Mouse (Mus musculus): ENCODE data around the gene Jak2.

The Jak2 gene

GRCm38 (mm10) chr19:29297366-29297765 is 45.7 kb downstream of the Jak2 start:
- in situ Hi-C loops (cut with MboI, MseI), result loop anchor here (25.0 kb wide), 1 partner anchor 1885 kb away; no protein-coding TSS in a partner anchor

DNA sequence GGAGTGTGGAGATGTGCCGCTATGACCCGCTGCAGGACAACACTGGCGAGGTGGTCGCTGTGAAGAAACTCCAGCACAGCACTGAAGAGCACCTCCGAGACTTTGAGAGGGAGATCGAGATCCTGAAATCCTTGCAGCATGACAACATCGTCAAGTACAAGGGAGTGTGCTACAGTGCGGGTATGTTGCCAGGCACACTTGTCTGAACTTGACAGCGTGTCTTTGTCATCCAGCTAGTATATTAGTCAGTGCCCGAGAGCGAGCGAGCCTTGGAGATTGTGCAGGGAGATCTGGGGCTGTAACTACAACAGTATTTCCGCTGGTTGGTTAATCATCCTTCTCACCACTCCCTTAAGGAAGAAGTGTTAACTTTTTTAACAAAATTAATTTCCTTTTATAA is 49.3 kb downstream of the Jak2 start:
- in situ Hi-C loops (cut with MboI, MseI), result no loop called here

- in situ Hi-C loops (cut with MboI, MseI), result no loop called here
Observed at GRCm38 (mm10) chr19:29302119-29302518, 50.5 kb downstream of the Jak2 start.

GRCm38 (mm10) chr19:29308832-29309231 is 57.2 kb downstream of the Jak2 start:
- in situ Hi-C loops (cut with MboI, MseI), result no loop called here

DNA sequence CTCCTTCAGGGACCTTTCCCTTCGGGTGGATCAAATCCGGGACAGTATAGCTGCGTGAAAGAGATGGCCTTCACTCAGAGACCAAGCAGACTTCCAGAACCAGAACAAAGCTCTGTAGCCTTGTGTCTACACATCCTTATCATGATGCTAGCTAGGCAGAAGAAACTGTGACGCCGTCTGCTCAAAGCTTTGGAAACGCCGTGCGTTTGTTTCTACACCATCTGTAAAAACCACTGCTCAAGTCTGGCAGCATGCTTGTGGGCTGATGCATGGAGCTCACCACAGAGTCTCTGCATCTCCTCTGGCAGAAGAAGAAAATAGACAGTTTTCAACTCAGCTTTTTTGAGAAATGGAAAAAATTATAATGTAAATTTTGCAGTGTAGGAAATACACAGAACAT is 60.2 kb downstream of the Jak2 start:
- in situ Hi-C loops (cut with MboI, MseI), result loop anchor here (5.0 kb wide), 1 partner anchor 34 kb away; no protein-coding TSS in a partner anchor

- in situ Hi-C loops (cut with MboI, MseI), result loop anchor here (5.0 kb wide), 1 partner anchor 35 kb away; no protein-coding TSS in a partner anchor
Observed at GRCm38 (mm10) chr19:29312661-29313060, 61.0 kb downstream of the Jak2 start.

DNA sequence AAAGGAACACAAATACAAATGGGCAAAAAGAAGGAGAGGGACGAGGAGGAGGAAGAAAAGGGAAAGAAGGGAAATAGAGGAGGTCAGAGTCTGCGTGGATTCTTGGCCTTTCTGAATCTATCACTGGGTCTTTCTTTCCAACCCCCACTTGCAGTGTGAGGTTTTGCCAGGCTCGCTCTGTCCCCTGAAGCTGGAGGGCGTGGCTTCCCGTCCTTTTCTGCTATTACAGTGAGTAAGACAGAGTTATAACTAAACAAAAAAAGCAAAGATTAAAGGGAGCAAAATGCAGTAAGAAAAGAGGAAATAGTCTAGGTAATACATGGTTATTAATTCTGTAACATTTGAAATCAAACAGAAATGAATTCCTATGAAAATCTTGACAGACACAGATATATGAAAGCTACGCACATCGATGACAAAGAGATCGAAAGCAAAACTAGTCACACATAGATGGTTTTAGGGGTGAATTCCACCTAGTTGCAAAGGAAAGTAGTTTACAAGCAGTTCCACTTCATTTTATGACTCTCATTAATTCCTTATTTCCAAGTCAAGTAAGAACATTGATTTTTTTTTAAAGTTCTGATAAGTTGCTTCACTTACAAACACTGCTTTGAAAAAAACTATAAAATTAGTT is 71.9 kb downstream of the Jak2 start:
- in situ Hi-C loops (cut with MboI, MseI), result no loop called here

GRCm38 (mm10) chr19:29325053-29325851 is 73.6 kb downstream of the Jak2 start, which contains the start of gene Insl6:
Gene Insl6 (minus strand): TSS chr19:29325356.
- in situ Hi-C loops (cut with MboI, MseI), result no loop called here

GRCm38 (mm10) chr19:29325852-29326180 is 74.2 kb downstream of the Jak2 start:
- in situ Hi-C loops (cut with MboI, MseI), result no loop called here

DNA sequence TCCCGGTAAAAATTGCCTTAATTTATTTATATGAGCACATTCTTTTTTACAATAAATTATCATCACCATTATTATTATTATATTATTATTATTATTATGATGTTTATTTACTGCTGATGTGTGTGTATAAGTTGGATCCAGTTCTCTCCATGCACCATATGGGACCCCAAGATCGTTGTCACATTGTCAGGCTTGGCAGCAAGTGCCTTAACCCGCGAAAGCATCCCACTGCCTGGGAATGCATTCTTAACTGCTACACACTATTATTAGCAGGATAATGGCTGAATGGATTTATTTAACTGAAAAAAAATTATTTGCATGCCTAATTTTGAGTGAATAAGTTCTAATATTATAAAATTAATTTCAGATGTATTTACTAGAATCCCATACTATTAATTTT is 74.8 kb downstream of the Jak2 start:
- in situ Hi-C loops (cut with MboI, MseI), result no loop called here

DNA sequence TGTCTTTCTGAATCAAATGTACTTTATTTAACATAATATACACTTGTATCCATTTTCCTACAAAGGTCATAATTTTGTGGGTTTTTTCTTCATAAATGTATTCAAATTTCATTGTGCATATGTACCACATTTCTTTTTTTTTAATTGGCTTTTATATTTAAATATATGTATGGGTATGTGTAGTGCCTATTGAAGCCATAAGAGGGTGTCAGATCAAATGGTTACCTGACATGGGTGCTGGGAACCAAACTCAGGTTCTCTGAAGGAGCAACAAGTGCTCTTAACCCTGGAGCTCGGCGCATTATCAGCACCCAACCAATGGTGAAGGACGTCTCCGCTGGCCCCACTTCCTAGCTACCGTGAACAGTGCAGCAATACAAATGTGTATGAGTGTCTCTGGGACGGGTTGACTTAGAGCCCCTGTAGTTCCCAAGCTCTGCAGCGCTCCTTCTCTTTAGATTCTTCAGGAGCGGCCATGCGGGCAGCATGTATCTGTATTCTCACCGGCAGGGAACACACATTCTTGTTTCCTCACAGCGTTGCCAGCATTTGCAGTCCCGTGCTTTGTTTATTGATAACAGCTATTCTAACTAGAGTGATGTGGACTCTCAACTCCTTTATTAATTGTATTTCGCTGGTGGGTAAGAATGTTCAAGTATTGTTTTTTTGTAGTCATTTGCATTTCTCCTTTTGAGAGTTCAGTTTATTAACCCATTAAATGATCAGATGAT is 75.4 kb downstream of the Jak2 start:
- in situ Hi-C loops (cut with MboI, MseI), result no loop called here

DNA sequence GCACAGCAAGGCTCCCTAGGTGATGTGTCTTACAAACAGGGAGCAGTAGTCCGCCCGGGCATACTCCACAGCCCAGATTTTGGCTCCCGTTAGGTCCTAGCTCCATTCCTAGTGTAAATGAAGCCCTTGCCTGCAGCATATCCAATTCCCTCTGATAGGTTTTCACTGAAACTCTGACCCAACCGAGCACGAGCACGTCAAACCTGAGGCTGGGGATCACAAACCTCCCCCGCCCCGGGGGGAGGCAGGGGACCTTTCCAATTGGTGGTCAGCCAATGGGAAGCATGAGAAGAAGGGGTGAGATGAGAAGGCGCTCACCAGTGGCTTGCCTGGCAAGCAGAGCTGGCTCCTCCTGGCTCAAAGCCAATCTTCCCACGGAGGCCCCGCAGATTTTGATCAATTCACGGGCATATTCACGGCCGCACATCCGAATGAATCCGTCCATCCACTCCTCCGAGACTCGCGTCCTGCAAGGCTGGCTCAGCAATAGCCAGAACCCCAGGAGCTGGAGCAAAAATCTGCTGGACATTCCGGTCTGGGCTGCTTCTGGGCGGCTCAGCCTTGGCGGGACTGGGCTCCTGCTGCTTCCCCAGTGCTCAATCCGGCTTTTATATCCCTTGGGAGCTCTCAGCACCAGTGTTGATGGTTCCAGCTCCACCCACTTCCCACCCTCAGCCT is 82.6 kb downstream of the Jak2 start, which contains the start of gene Rln1:
Rln1 (minus strand) TSS at position 603 of the 678 bp plus-strand sequence.
- in situ Hi-C loops (cut with MboI, MseI), result no loop called here

DNA sequence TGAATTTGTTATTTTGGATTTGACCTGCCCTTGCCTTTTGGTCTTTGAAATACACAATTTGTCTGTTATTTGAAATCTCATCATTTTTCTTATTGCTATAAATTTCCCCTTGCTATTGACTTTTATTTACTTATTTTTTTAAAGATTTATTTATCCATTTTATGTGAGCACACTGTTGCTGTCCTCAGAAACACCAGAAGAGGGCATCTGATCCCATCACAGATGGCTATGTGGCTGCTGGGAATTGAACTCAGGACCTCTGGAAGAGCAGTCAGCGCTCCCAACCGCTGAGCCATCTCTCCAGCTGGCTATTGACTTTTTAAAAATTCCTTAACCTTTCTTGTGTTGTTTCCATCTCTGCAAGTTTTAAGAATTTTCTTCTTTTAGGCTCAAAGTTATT is 85.0 kb downstream of the Jak2 start:
- in situ Hi-C loops (cut with MboI, MseI), result no loop called here

DNA sequence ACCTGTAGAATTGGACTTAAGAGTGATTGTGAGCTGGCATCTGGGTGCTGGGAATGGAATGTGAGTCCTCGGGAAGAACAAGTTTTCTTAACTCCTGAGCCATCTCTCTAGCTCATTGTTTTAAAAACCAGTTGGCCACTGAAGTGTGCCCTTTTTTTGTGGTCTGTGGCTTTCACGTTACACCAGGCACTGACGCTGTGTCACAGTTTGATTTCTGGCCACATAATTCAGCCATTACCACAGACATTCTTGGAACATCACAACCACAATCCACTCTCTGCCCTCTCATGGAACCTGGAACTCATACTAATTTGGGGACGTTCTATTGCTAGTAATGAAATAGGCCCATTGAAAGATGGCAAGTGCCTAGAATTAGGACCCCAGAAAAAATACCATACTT is 89.4 kb downstream of the Jak2 start:
- in situ Hi-C loops (cut with MboI, MseI), result no loop called here

DNA sequence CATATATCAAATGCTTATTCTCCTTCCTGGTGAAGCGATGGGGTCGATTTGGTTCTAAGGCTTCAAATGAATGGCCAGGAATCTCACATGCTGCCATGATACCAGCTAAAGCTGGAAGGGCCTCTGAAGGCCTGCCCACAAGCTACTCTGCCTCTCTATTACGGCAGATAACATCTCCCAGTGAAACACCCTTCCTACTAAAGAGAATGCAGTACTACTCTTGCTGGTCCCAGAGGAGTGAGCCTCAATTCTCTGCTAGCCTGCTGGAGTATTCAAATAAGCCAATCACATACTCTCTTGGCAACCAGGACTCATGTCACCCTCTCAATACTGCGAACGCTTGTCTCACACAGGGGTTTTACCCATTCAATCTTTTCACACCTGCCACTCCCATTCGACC is 90.7 kb downstream of the Jak2 start:
- in situ Hi-C loops (cut with MboI, MseI), result no loop called here

GRCm38 (mm10) chr19:29344868-29345267 is 93.2 kb downstream of the Jak2 start:
- in situ Hi-C loops (cut with MboI, MseI), result no loop called here

DNA sequence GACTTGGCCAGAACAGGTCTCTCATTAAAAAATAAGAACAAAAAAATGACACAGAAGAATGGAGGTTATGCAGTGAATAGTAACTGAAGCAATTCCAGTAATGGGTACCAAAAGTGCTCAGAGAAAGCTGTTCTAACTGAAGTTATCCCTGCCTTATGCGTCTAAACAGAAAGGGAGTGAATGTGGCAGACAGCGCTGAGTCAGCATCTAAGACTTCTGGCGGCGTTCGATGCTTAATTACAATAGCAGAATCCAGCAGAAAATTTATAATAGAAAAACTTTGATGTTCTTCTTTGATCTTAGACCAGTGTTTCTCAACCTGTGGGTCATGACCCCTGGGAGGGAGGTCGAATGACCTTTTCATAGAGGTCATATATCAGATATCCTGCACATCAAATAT is 94.0 kb downstream of the Jak2 start:
- in situ Hi-C loops (cut with MboI, MseI), result no loop called here

DNA sequence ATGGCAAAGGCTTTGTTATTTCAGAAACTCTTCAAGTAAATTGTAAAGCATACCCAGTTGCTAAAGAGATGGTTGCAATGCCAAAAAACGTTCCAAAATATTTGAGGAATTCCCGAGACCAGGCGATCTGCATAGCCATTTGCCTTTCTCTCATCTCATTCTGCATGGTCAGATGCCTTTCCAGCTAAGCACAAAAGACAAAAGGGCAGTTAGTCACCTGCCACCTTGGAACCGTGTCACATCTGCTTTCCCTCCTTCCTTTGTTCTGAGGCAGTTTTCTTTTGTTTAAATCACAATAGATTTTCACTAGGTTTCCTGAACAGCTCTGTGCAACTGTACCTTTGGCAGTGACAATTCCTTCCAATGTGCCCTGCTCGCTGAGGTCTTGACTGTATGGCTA is 99.4 kb downstream of the Jak2 start:
- in situ Hi-C loops (cut with MboI, MseI), result loop anchor here (5.0 kb wide), 1 partner anchor 34 kb away; no protein-coding TSS in a partner anchor

DNA sequence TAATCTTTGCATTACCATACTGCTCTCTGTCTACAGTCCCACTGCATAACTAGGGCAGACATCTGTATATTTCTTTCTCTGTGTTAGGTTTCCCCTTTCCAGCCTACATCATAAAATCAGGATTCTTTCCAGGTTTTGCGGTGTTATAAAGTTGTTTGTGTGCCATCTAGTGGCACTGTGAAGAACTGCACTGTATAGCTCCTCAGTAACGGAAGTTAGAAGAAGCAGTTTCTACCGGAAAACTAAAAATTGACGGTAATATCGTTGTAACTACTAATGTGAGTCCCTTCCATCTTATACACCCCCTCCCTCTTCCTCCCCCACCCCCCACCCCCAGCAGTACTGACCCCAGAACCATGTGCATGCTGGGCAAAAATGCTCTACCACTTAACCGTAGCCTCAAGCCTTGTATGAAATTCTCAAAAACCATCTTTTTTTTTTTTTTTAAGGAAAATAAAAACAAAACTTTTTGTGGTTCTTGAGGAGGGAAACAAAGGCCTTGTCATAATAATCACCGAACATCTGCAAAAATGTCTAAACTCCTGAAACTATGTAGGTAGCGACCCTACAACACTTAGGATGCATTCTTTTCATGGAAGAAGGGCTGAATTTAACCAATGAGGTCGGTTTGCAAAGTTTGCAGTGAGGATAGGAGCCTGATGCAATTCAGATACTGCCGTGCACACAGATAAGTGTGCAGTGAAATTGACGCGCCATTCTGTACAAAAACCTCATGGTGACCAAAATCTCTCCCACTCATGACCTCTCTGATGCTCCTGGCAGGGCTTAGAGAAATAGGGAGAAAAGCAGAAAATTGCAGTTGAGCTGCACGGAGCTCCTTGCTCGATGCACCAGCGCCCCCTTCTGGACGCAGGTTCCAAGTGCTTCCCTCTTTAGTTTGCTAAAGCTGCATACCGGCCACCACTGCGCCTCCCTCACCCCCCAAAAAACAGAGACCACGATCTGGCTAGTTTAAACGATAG is 103.6 kb downstream of the Jak2 start:
- in situ Hi-C loops (cut with MboI, MseI), result loop anchor here (5.0 kb wide), 1 partner anchor 38 kb away; no protein-coding TSS in a partner anchor

- in situ Hi-C loops (cut with MboI, MseI), result no loop called here
Observed at GRCm38 (mm10) chr19:29356281-29356680, 104.7 kb downstream of the Jak2 start.
